In the genomic region with DNA sequence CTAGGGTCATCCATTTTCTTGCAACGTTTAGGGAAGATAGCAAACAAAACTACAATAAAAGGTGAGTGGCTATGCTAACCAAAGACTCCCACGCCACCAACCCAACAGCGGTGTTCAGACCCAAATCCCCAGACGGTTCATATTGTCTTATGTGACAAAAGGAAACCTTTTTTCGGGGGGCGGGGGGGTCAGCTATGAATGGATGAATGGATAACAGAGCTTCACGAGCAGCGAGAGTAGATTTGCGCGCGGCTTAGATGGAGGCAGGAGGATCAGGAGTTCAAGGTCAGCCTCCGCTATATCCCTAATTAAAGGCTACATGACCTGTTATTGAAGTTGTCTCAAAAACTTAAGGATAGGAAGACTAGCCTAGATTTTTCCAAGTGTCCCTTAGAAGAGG, we compare ENCODE assay signal across 8 mouse cellular contexts. TPM values are rescaled to one million over a fixed set of nuclear protein-coding genes. Genes with fewer than 3 reads are reported as not detected.
DNase-seq lines count a peak whose midpoint lies in the region; ATAC-seq and TF ChIP-seq lines count a peak whose summit lies in the region.

No protein-coding gene starts in this region.

- DNase-seq in kidney, adult 9 months, result no peak
- DNase-seq in brain, adult 2 months (ENCODE audit: low read depth, low spot score), result peak; percentile 69
- DNase-seq in hindbrain, embryonic 11.5 days (ENCODE audit: low spot score), result peak; percentile 69
- DNase-seq in lung, postnatal 0 days (ENCODE audit: low spot score), result peak; percentile 51
- DNase-seq in yolk sac, embryonic 10.5 days (ENCODE audit: low spot score), result peak; percentile 53
- DNase-seq in adrenal gland, postnatal 10 days, result no peak
- no peak for DNase-seq in urinary bladder, postnatal 25 days (ENCODE audit: low spot score)

- no peaks in the 10 kb centered on the region for H3K9me3 ChIP-seq in kidney, embryonic 14.5 days (ENCODE audit: control insufficient read depth, low read length)
- no peaks in the 10 kb centered on the region for H3K9me3 ChIP-seq in hindbrain, embryonic 11.5 days (ENCODE audit: control insufficient read depth, low read length)
- no peaks in the 10 kb centered on the region for H3K9me3 ChIP-seq in lung, postnatal 0 days (ENCODE audit: low read length)

- TF ChIP-seq EP300 in lung, postnatal 0 days (IDR thresholded peaks at IDR 0.05), result no peak

- no peaks in the 10 kb centered on the region for H3K27me3 ChIP-seq in kidney, embryonic 14.5 days (ENCODE audit: control insufficient read depth, insufficient read depth, low read length)
- H3K27me3 ChIP-seq in hindbrain, embryonic 11.5 days (ENCODE audit: control insufficient read depth, insufficient read depth, low read length), result peaks cover 1% of the 10 kb centered on the region
- no peaks in the 10 kb centered on the region for H3K27me3 ChIP-seq in lung, postnatal 0 days (replicated peaks; ENCODE audit: insufficient read depth, low read length)

- WGBS in kidney, embryonic 14.5 days, result 7% methylated on average over 12 of the region's 12 CpGs
- 6% methylated on average over 12 of the region's 12 CpGs for WGBS in hindbrain, embryonic 11.5 days
- WGBS in lung, postnatal 0 days, result 4% methylated on average over 12 of the region's 12 CpGs

- no peak for TF ChIP-seq CTCF in lung, postnatal 0 days (IDR thresholded peaks at IDR 0.05)

- ATAC-seq in kidney, embryonic 14.5 days (ENCODE audit: low FRiP score, low TSS enrichment), result no peak
- ATAC-seq in hindbrain, embryonic 11.5 days (ENCODE audit: low FRiP score), result no peak
- ATAC-seq in lung, postnatal 0 days, result no peak

- H3K27ac ChIP-seq in kidney, embryonic 14.5 days (ENCODE audit: low read depth, low read length), result no peak overlapping the region
- H3K27ac ChIP-seq in hindbrain, embryonic 11.5 days (ENCODE audit: low read depth, low read length), result no peak overlapping the region
- no peak overlapping the region for H3K27ac ChIP-seq in lung, postnatal 0 days (ENCODE audit: low read length)

- H3K4me1 ChIP-seq in kidney, embryonic 14.5 days (ENCODE audit: control insufficient read depth, insufficient read depth, low read length), result 0 out of 2 replicates have a peak, but pooled peaks cover 5% of the 10 kb centered on the region
- H3K4me1 ChIP-seq in hindbrain, embryonic 11.5 days (replicated peaks; ENCODE audit: control insufficient read depth, insufficient read depth, low read length), result no peaks in the 10 kb centered on the region
- H3K4me1 ChIP-seq in lung, postnatal 0 days (ENCODE audit: insufficient read depth, low read depth, low read length), result peaks cover 2% of the 10 kb centered on the region; the same call in 1 of the 2 replicates

- peak overlapping the region; percentile 59 for H3K4me2 ChIP-seq in kidney, embryonic 14.5 days (replicated peaks; ENCODE audit: low read depth, low read length)
- peak overlapping the region; percentile 41; the same call in 1 of the 2 replicates for H3K4me2 ChIP-seq in hindbrain, embryonic 11.5 days (replicated peaks; ENCODE audit: low read depth, low read length)
- peak overlapping the region; percentile 39 for H3K4me2 ChIP-seq in lung, postnatal 0 days (replicated peaks; ENCODE audit: low read depth, low read length)

- no peak overlapping the region; the same call in 1 of the 2 replicates for H3K9ac ChIP-seq in kidney, embryonic 14.5 days (ENCODE audit: low read depth, low read length)
- H3K9ac ChIP-seq in hindbrain, embryonic 11.5 days (ENCODE audit: low read depth, low read length), result no peak overlapping the region
- H3K9ac ChIP-seq in lung, postnatal 0 days (replicated peaks; ENCODE audit: low read depth), result peak overlapping the region; percentile 6; the same call in 1 of the 2 replicates

- no peaks in the 10 kb centered on the region for H3K36me3 ChIP-seq in kidney, embryonic 14.5 days (ENCODE audit: control insufficient read depth, insufficient read depth, low read length)
- H3K36me3 ChIP-seq in hindbrain, embryonic 11.5 days (ENCODE audit: control insufficient read depth, insufficient read depth, low read length), result no peaks in the 10 kb centered on the region
- H3K36me3 ChIP-seq in lung, postnatal 0 days (ENCODE audit: insufficient read depth, low read length), result no peaks in the 10 kb centered on the region

- peak overlapping the region; percentile 70 for H3K4me3 ChIP-seq in kidney, embryonic 14.5 days (ENCODE audit: low read length)
- H3K4me3 ChIP-seq in hindbrain, embryonic 11.5 days (ENCODE audit: low read depth, low read length), result peak overlapping the region; percentile 60
- H3K4me3 ChIP-seq in lung, postnatal 0 days (ENCODE audit: low read depth, low read length), result peak overlapping the region; percentile 64

RNA-seq across cellular contexts. Expression of a gene that starts 6.3 kb away (rescaled TPM):
- polyA plus RNA-seq in kidney, embryonic 14.5 days (2014; fragmentation: Nextera tagmentation; extraction: Ambion mirVana), result 7.3 and 8.6 TPM in 2 replicates
- 8.5 and 10.2 TPM in 2 replicates for polyA plus RNA-seq in hindbrain, embryonic 11.5 days (2014; fragmentation: Nextera tagmentation; extraction: Ambion mirVana)
- polyA plus RNA-seq in lung, postnatal 0 days (2015; fragmentation: Nextera tagmentation; extraction: Ambion mirVana), result 16.0 and 16.8 TPM in 2 replicates
- 10 to 100 TPM; 24.4 to 33.4 TPM for total RNA-seq in adrenal gland, postnatal 10 days (2021)

RNA-seq across cellular contexts. Expression of a gene that starts 24.2 kb away (rescaled TPM):
- polyA plus RNA-seq in kidney, embryonic 14.5 days (2014; fragmentation: Nextera tagmentation; extraction: Ambion mirVana), result not detected in 2 replicates
- polyA plus RNA-seq in hindbrain, embryonic 11.5 days (2014; fragmentation: Nextera tagmentation; extraction: Ambion mirVana), result not detected in 2 replicates
- not detected in 2 replicates for polyA plus RNA-seq in lung, postnatal 0 days (2015; fragmentation: Nextera tagmentation; extraction: Ambion mirVana)
- total RNA-seq in adrenal gland, postnatal 10 days (2021), result under 1 TPM; 0.33 to 0.39 TPM

Comparison
In these comparisons a context has a peak if more than half of its experiments do, and no peak if none do; other contexts are left out.
1. DNase-seq: peak in brain, adult 2 months (single experiment), hindbrain, embryonic 11.5 days (single experiment), lung, postnatal 0 days (single experiment) and yolk sac, embryonic 10.5 days (single experiment); none in kidney, adult 9 months (single experiment), adrenal gland, postnatal 10 days (single experiment) and urinary bladder, postnatal 25 days (single experiment).
2. Peak in every context shown above with its lines, with median percentiles within 50 percentile points of each other: H3K4me2 ChIP-seq and H3K4me3 ChIP-seq.